Comparison of ENCODE assay signal across 8 mouse cellular contexts in genomic region chr13:71459022-71459536, GRCm38 (mm10).
DNase-seq lines count a peak whose midpoint lies in the region; ATAC-seq lines count a peak whose summit lies in the region.

No protein-coding gene starts in this region.

- peaks cover 33% of the 10 kb centered on the region for H3K27me3 ChIP-seq in hindbrain, embryonic 12.5 days
- H3K27me3 ChIP-seq in limb, embryonic 13.5 days = peaks cover 72% of the 10 kb centered on the region

- H3K4me3 ChIP-seq in hindbrain, embryonic 12.5 days = no peak overlapping the region
- H3K4me3 ChIP-seq in limb, embryonic 13.5 days = peak overlapping the region; percentile 26

- ATAC-seq in hindbrain, embryonic 12.5 days (ENCODE audit: low FRiP score) = peak; percentile 23; the same call in 1 of the 2 replicates
- ATAC-seq in limb, embryonic 13.5 days (ENCODE audit: low FRiP score, low read depth) = peak; percentile 49; the same call in 1 of the 2 replicates
- ATAC-seq in granulocyte monocyte progenitor cell, adult 5-6 weeks (replicated peaks; ENCODE audit: poor library complexity, severe bottlenecking) = no peak

- no peaks in the 10 kb centered on the region for H3K36me3 ChIP-seq in hindbrain, embryonic 12.5 days
- no peaks in the 10 kb centered on the region for H3K36me3 ChIP-seq in limb, embryonic 13.5 days

- 0 out of 2 replicates have a peak, but pooled peaks cover 4% of the 10 kb centered on the region for H3K9me3 ChIP-seq in hindbrain, embryonic 12.5 days (replicated peaks)
- H3K9me3 ChIP-seq in limb, embryonic 13.5 days = no peaks in the 10 kb centered on the region

- peaks cover 20% of the 10 kb centered on the region for H3K4me1 ChIP-seq in hindbrain, embryonic 12.5 days
- H3K4me1 ChIP-seq in limb, embryonic 13.5 days = peaks cover 27% of the 10 kb centered on the region

- peak overlapping the region; percentile 44 for H3K4me2 ChIP-seq in hindbrain, embryonic 12.5 days (replicated peaks)
- peak overlapping the region; percentile 55 for H3K4me2 ChIP-seq in limb, embryonic 13.5 days (replicated peaks)

- peak; percentile 1 for DNase-seq in lung, postnatal 14 days
- no peak for DNase-seq in lung, postnatal 4 days
- peak; percentile 5 for DNase-seq in yolk sac, embryonic 10.5 days (ENCODE audit: low spot score)
- DNase-seq in adrenal gland, postnatal 4 days (ENCODE audit: low spot score in 2 of 2) = no peak
- no peak for DNase-seq in layer of hippocampus, postnatal 25 days (ENCODE audit: extremely low spot score in 1 of 2, low spot score in 1 of 2)

- H3K9ac ChIP-seq in hindbrain, embryonic 12.5 days = peak overlapping the region; percentile 45
- no peak overlapping the region for H3K9ac ChIP-seq in limb, embryonic 13.5 days

- WGBS in hindbrain, embryonic 12.5 days = 20% methylated on average over 11 of the region's 11 CpGs
- WGBS in limb, embryonic 13.5 days = 47% methylated on average over 11 of the region's 11 CpGs

- H3K27ac ChIP-seq in hindbrain, embryonic 12.5 days = peak overlapping the region; percentile 56
- H3K27ac ChIP-seq in limb, embryonic 13.5 days = peak overlapping the region; percentile 58; the same call in 1 of the 2 replicates

Comparison
In these comparisons a context has a peak if more than half of its experiments do, and no peak if none do; other contexts are left out.
1. DNase-seq: peak in lung, postnatal 14 days (single experiment) and yolk sac, embryonic 10.5 days (single experiment); none in lung, postnatal 4 days (0 of 2), adrenal gland, postnatal 4 days (0 of 2) and layer of hippocampus, postnatal 25 days (0 of 2).